Mouse (Mus musculus) megakaryocyte, embryonic 14.5 days (primary cell): ENCODE results near the gene Tcp1.

Experiments used
- FLI1 ChIP-seq: IDR thresholded peaks from 2 replicates; pipeline ENCODE4 v1.6.1; 2012; ENCODE audit warnings: low read length, inconsistent platforms, mixed read lengths
- GATA1 ChIP-seq: IDR thresholded peaks from 3 replicates; pipeline ENCODE4 v1.6.1; 2012; ENCODE audit warnings: mixed read lengths, low read length, inconsistent platforms, borderline replicate concordance

GRCm38 (mm10) chr17:12916588-12917380, 1.3 kb downstream of the Tcp1 start:
- TF ChIP-seq FLI1: no peak
- TF ChIP-seq GATA1: no peak
